Mouse (Mus musculus): ENCODE results near the gene Fam199x. TPM values are rescaled to one million over a fixed set of nuclear protein-coding genes. Genes with fewer than 3 reads are reported as not detected.

Fam199x gene
- total and polyA plus RNA-seq, 3 experiments = 4.3 to 10.5 (median 6.2) TPM

- Histone ChIP-seq H3K9me3 (replicated peaks; ENCODE audit: low read length) (no peaks in the 10 kb centered on the region), H3K27ac (ENCODE audit: insufficient read depth, low read depth) (no peak overlapping the region), H3K79me2 (replicated peaks; ENCODE audit: control insufficient read depth, extremely low read depth, insufficient read depth, poor library complexity, severe bottlenecking) (no peaks in the 10 kb centered on the region), H3K4me1 (ENCODE audit: control insufficient read depth in 1 of 2, insufficient read depth in 2 of 2) (peaks cover 3 to 6% of the 10 kb centered on the region in 2 experiments; a peak in 3 of 4 replicates), H3K36me3 (replicated peaks in 1 of 2; ENCODE audit: control insufficient read depth in 1 of 2, insufficient read depth in 1 of 2, low read length in 1 of 2) (no peaks in the 10 kb centered on the region), H3K27me3 (replicated peaks) (no peaks in the 10 kb centered on the region), H3K4me2 (ENCODE audit: insufficient read depth, low read depth, poor library complexity, severe bottlenecking) (peak overlapping the region; percentile 90), H3K4me3 (replicated peaks in 1 of 3; ENCODE audit: low read depth in 2 of 3, low read length in 2 of 3, poor library complexity in 1 of 3) (peak overlapping the region in 2 of 3 experiments; percentile 43 to 72), H3K9ac (ENCODE audit: insufficient read depth, low read depth) (peak overlapping the region; percentile 18; the same call in 1 of the 2 replicates)
- no peak for DNase-seq (ENCODE audit: extremely low read depth)
- dilution Hi-C loops (cut with MboI; ENCODE audit: extremely low pct_ligation_motif_present, extremely low pct_unique_long_range_greater_than_20kb, low sequenced_read_pairs) (no loop called here), in situ Hi-C loops (cut with MboI; ENCODE audit: low pct_ligation_motif_present, low pct_unique_long_range_greater_than_20kb, low sequenced_read_pairs) (no loop called here)
- TF ChIP-seq MAX (IDR thresholded peaks at IDR 0.05; ENCODE audit: low read length) (peak; percentile 44; the same call in 1 of the 2 replicates), BHLHE40 (IDR thresholded peaks at IDR 0.05; ENCODE audit: low read depth, low read length) (no peak)
Measured at GRCm38 (mm10) chrX:137049060-137049424, 352 bp upstream of the Fam199x start.

- no peak overlapping the region for H3K27ac ChIP-seq (ENCODE audit: insufficient read depth, low read depth)
- in situ Hi-C loops (cut with MboI; ENCODE audit: low pct_ligation_motif_present, low pct_unique_long_range_greater_than_20kb, low sequenced_read_pairs) = no loop called here
- H3K4me1 ChIP-seq (ENCODE audit: control insufficient read depth in 1 of 2, insufficient read depth in 2 of 2) = no peaks in the 10 kb centered on the region
- no peaks in the 10 kb centered on the region for H3K27me3 ChIP-seq (replicated peaks)
- no peaks in the 10 kb centered on the region for H3K79me2 ChIP-seq (replicated peaks; ENCODE audit: control insufficient read depth, extremely low read depth, insufficient read depth, poor library complexity, severe bottlenecking)
- H3K4me3 ChIP-seq (replicated peaks in 1 of 3; ENCODE audit: low read depth in 2 of 3, low read length in 2 of 3, poor library complexity in 1 of 3) = no peak overlapping the region
- dilution Hi-C loops (cut with MboI; ENCODE audit: extremely low pct_ligation_motif_present, extremely low pct_unique_long_range_greater_than_20kb, low sequenced_read_pairs) = no loop called here
- H3K4me2 ChIP-seq (ENCODE audit: insufficient read depth, low read depth, poor library complexity, severe bottlenecking) = no peak overlapping the region
- no peaks in the 10 kb centered on the region for H3K9me3 ChIP-seq (replicated peaks; ENCODE audit: low read length)
- H3K36me3 ChIP-seq (replicated peaks in 1 of 2; ENCODE audit: control insufficient read depth in 1 of 2, insufficient read depth in 1 of 2, low read length in 1 of 2) = peaks cover 0 to 8% of the 10 kb centered on the region in 2 experiments
- no peak for DNase-seq (ENCODE audit: extremely low read depth)
- no peak overlapping the region for H3K9ac ChIP-seq (ENCODE audit: insufficient read depth, low read depth)
- TF ChIP-seq SIN3A (IDR thresholded peaks at IDR 0.05; ENCODE audit: low read length) (no peak), JUND (conservative IDR thresholded peaks at IDR 0.05; ENCODE audit: low read depth, low read length) (no peak), NELFE (IDR thresholded peaks at IDR 0.05; ENCODE audit: low read depth, low read length) (no peak), PAX5 (IDR thresholded peaks at IDR 0.05; ENCODE audit: low read length) (no peak), TCF12 (IDR thresholded peaks at IDR 0.05; ENCODE audit: low read depth, low read length) (no peak), USF1 (IDR thresholded peaks at IDR 0.05; ENCODE audit: low read depth, low read length) (no peak), ZNF384 (IDR thresholded peaks at IDR 0.05; ENCODE audit: low read depth, low read length) (no peak)
Measured at GRCm38 (mm10) chrX:137063202-137063601, 13.8 kb downstream of the Fam199x start.

GRCm38 (mm10) chrX:137104531-137104930 is 55.1 kb downstream of the Fam199x start:
- in situ Hi-C loops (cut with MboI; ENCODE audit: low pct_ligation_motif_present, low pct_unique_long_range_greater_than_20kb, low sequenced_read_pairs) = no loop called here
- Histone ChIP-seq H3K79me2 (replicated peaks; ENCODE audit: control insufficient read depth, extremely low read depth, insufficient read depth, poor library complexity, severe bottlenecking) (no peaks in the 10 kb centered on the region), H3K4me3 (replicated peaks in 1 of 3; ENCODE audit: low read depth in 2 of 3, low read length in 2 of 3, poor library complexity in 1 of 3) (no peak overlapping the region), H3K36me3 (replicated peaks in 1 of 2; ENCODE audit: control insufficient read depth in 1 of 2, insufficient read depth in 1 of 2, low read length in 1 of 2) (no peaks in the 10 kb centered on the region), H3K9me3 (replicated peaks; ENCODE audit: low read length) (no peaks in the 10 kb centered on the region), H3K4me1 (ENCODE audit: control insufficient read depth in 1 of 2, insufficient read depth in 2 of 2) (no peaks in the 10 kb centered on the region), H3K27ac (ENCODE audit: insufficient read depth, low read depth) (no peak overlapping the region), H3K4me2 (ENCODE audit: insufficient read depth, low read depth, poor library complexity, severe bottlenecking) (no peak overlapping the region), H3K9ac (ENCODE audit: insufficient read depth, low read depth) (no peak overlapping the region), H3K27me3 (replicated peaks) (no peaks in the 10 kb centered on the region)
- dilution Hi-C loops (cut with MboI; ENCODE audit: extremely low pct_ligation_motif_present, extremely low pct_unique_long_range_greater_than_20kb, low sequenced_read_pairs) = no loop called here
- no peak for TF ChIP-seq CHD2 (IDR thresholded peaks at IDR 0.05; ENCODE audit: low read length)
- no peak for TF ChIP-seq SIN3A (IDR thresholded peaks at IDR 0.05; ENCODE audit: low read length)
- no peak for DNase-seq (ENCODE audit: extremely low read depth)

All from CH12.LX (cell line).